Mouse (Mus musculus): Measurements from ENCODE around the gene Cox6a1. TPM values are rescaled to one million over a fixed set of nuclear protein-coding genes. Genes with fewer than 3 reads are reported as not detected.

Cox6a1 gene
- polyA plus RNA-seq (2012; rRNA removed; ENCODE audit: low replicate concordance) = 4,451 and 10,335 TPM in 2 replicates

GRCm38 (mm10) chr5:115348546-115349224 is at the start of gene Cox6a1:
TSS of gene Cox6a1 (minus strand) at chr5:115348981.

GRCm38 (mm10) chr5:115340577-115341313 is 8.0 kb downstream of the Cox6a1 start, which contains the start of the genes Gatc and Triap1:
TSS of gene Gatc (minus strand) at chr5:115341178.
TSS of gene Triap1 (plus strand) at chr5:115341225.

GRCm38 (mm10) chr5:115326875-115327609 is 21.7 kb downstream of the Cox6a1 start, which contains the start of gene Srsf9:
TSS of gene Srsf9 (plus strand) at chr5:115327177.

GRCm38 (mm10) chr5:115300792-115301614 is 47.8 kb downstream of the Cox6a1 start, which contains the start of gene Dynll1:
TSS of gene Dynll1 (minus strand) at chr5:115300999.

Other genes with a start within 250 kb of the Cox6a1 start
- gene Acads, start 229.6 kb downstream of the Cox6a1 start, polyA plus RNA-seq (2012; rRNA removed; ENCODE audit: low replicate concordance) = 108 and 115 TPM in 2 replicates
- gene Unc119b, start 214.0 kb downstream of the Cox6a1 start, polyA plus RNA-seq (2012; rRNA removed; ENCODE audit: low replicate concordance) = 22.9 and 24.4 TPM in 2 replicates
- gene Mlec, start 190.8 kb downstream of the Cox6a1 start, polyA plus RNA-seq (2012; rRNA removed; ENCODE audit: low replicate concordance) = 79.9 and 88.7 TPM in 2 replicates
- 1.3 and 1.8 TPM in 2 replicates for gene Cabp1, start 154.6 kb downstream of the Cox6a1 start, polyA plus RNA-seq (2012; rRNA removed; ENCODE audit: low replicate concordance)
- gene Pop5, start 113.1 kb downstream of the Cox6a1 start, polyA plus RNA-seq (2012; rRNA removed; ENCODE audit: low replicate concordance) = 88.3 and 126 TPM in 2 replicates
- gene Rnf10, start 76.1 kb downstream of the Cox6a1 start, polyA plus RNA-seq (2012; rRNA removed; ENCODE audit: low replicate concordance) = 116 and 207 TPM in 2 replicates
- gene Coq5, start 69.3 kb downstream of the Cox6a1 start, polyA plus RNA-seq (2012; rRNA removed; ENCODE audit: low replicate concordance) = 5.3 and 8.8 TPM in 2 replicates
- 36.5 and 44.0 TPM in 2 replicates for gene Dynll1, start 48.0 kb downstream of the Cox6a1 start, polyA plus RNA-seq (2012; rRNA removed; ENCODE audit: low replicate concordance)
- 13.2 and 25.7 TPM in 2 replicates for gene Srsf9, start 21.8 kb downstream of the Cox6a1 start, polyA plus RNA-seq (2012; rRNA removed; ENCODE audit: low replicate concordance)
- gene Gatc, start 7.8 kb downstream of the Cox6a1 start, polyA plus RNA-seq (2012; rRNA removed; ENCODE audit: low replicate concordance) = 3.6 and 4.6 TPM in 2 replicates
- 4.4 and 5.8 TPM in 2 replicates for gene Triap1, start 7.8 kb downstream of the Cox6a1 start, polyA plus RNA-seq (2012; rRNA removed; ENCODE audit: low replicate concordance)
- gene Msi1, start 80.6 kb upstream of the Cox6a1 start, polyA plus RNA-seq (2012; rRNA removed; ENCODE audit: low replicate concordance) = 10.6 and 14.7 TPM in 2 replicates
- 7.9 and 176 TPM in 2 replicates for gene Pla2g1b, start 117.3 kb upstream of the Cox6a1 start, polyA plus RNA-seq (2012; rRNA removed; ENCODE audit: low replicate concordance)
- 15.8 and 17.5 TPM in 2 replicates for gene Sirt4, start 135.7 kb upstream of the Cox6a1 start, polyA plus RNA-seq (2012; rRNA removed; ENCODE audit: low replicate concordance)
- gene Pxn, start 157.7 kb upstream of the Cox6a1 start, polyA plus RNA-seq (2012; rRNA removed; ENCODE audit: low replicate concordance) = 122 and 147 TPM in 2 replicates
- 1,282 and 1,897 TPM in 2 replicates for gene Rplp0, start 210.5 kb upstream of the Cox6a1 start, polyA plus RNA-seq (2012; rRNA removed; ENCODE audit: low replicate concordance)
- gene Gcn1l1, start 216.3 kb upstream of the Cox6a1 start, polyA plus RNA-seq (2012; rRNA removed; ENCODE audit: low replicate concordance) = 18.8 and 34.4 TPM in 2 replicates